Mouse (Mus musculus) MEL (cell line): ENCODE results near the gene Sox6.

Experiments
- CHD1 ChIP-seq: IDR thresholded peaks from 2 replicates; pipeline ENCODE4 v1.6.1; 2012; ENCODE audit warnings: low read depth, mild to moderate bottlenecking, inconsistent platforms, low read length, improper control_type of control experiment
- E2F4 ChIP-seq: IDR thresholded peaks from 2 replicates; pipeline ENCODE4 v1.6.1; 2011; ENCODE audit warnings: low read depth, low read length, improper control_type of control experiment, borderline replicate concordance
- MYB ChIP-seq: IDR thresholded peaks from 2 replicates; pipeline ENCODE4 v1.6.1; 2011; ENCODE audit warnings: mild to moderate bottlenecking, low read depth, low read length, improper control_type of control experiment
- POLR2AphosphoS5 ChIP-seq: IDR thresholded peaks from 2 replicates; pipeline ENCODE4 v1.6.1; 2012; ENCODE audit warnings: low read depth, borderline replicate concordance, mild to moderate bottlenecking, inconsistent platforms, low read length, moderate library complexity, mixed read lengths
- RAD21 ChIP-seq: IDR thresholded peaks from 2 replicates; pipeline ENCODE4 v1.6.1; 2011; ENCODE audit warnings: mild to moderate bottlenecking, low read depth, low read length, improper control_type of control experiment
- ZNF384 ChIP-seq: IDR thresholded peaks from 2 replicates; pipeline ENCODE4 v1.6.1; 2012; ENCODE audit warnings: low read depth, mild to moderate bottlenecking, inconsistent platforms, low read length, improper control_type of control experiment

GRCm38 (mm10) chr7:115486431-115486830 lies 552.2 kb downstream of the Sox6 start:
- TF ChIP-seq CHD1, result no peak
- no peak for TF ChIP-seq ZNF384
- TF ChIP-seq E2F4, result no peak
- no peak for TF ChIP-seq RAD21
- no peak for TF ChIP-seq MYB
- TF ChIP-seq POLR2AphosphoS5, result no peak
